Mouse (Mus musculus): ENCODE measurements at regions not wholly inside any gene's neighbourhood (a gene's known extent, or its start where the extent isn't known, plus 50 kb on each side); places are given as distances from the start of the nearest gene placed in this dataset.
A peak's percentile ranks its signal among the peaks of the same experiment; 100 is the strongest.
"Not testable (repeated sequence)": the region's sequence is repeated elsewhere in the genome, so short reads cannot be mapped to it uniquely, and the experiment has no call there.

DNA sequence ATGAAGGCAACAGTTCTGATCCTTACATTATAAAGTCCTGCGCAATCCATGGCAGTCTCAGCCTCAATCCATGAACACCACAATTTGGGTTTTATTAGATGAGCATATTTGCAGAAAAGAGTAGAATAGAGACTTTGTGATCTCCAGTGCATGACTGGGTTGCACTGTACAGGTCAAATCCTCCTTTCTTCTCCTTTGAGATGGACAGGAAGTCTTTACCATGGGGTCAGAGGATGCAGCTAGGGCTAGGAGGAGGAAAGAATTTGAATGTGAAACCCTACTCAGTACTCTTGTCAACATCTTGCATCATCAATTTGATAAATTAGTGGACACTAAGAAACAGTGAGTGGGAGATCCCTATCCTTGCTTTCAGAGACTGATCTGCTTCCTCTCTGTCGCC, 965.3 kb upstream of the Robo1 start:
- intact Hi-C loops (cut with DNase I): no loop called here

DNA sequence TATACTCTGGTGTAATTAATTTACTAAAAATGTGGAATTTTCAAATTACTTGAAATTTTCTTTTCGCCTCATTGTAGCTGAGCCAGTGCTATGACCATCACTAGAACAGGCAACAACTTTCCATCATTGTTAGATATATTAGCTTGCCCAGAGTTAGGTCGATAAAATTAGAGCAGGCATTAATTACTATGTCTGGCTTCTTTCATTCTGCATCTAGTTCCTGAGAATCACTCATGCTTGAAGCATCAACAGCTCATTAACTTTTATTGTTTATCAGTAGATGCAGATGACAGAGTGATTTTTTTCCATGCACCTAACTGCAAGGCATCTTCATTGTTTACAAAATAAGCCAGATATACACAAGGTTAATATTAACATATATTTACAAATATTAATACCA, 963.5 kb upstream of the Robo1 start:
- no peak for DNase-seq (ENCODE audit: low spot score in 2 of 2)
- intact Hi-C loops (cut with DNase I): no loop called here

More for the DNA sequence above, 965.3 kb upstream of the Robo1 start:
- no peak for DNase-seq (ENCODE audit: low spot score in 2 of 2)

DNA sequence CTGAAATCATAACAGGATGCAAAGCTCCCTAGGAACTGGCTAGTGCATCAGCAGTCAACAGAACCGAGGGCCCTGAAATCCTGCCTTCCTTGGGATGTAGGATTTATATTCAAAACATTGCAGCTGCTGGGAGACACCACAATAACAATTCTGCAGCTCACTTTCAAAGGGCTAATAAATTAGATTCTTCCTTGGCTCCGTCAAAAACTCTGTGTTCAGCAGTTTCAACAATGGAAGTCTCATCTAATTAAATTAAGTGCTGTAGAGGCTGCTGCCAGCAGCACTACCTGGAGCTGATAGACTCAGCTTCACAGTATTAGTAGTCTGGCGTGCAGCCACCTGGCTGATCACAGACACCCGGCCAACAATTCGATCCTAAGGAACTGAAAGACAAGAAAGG, 916.2 kb upstream of the Robo1 start:
- intact Hi-C loops (cut with DNase I): no loop called here
- peak in 1 of 2 experiments; percentile 2 for DNase-seq (ENCODE audit: low spot score in 2 of 2)

DNA sequence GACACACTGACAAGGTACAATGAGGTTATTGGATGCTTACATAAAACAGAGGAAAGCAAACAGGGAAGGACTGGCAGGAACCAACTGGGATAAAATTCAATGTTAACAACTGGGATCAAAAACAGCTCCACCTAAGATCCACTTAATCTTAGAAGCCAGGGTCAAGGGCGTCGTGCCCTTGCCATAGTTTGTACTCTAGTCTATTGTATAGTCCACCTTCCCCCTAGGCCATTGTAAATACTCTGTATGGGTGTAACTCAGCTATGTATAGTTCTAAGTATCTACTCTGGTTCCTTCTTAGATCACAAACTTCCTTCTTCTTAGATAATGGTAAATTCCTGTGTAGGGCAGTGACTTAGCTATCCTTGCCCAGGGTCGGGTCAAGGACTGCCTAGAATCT, 873.3 kb upstream of the Robo1 start:
- DNase-seq (ENCODE audit: low spot score in 2 of 2); intact Hi-C loops (cut with DNase I): not testable (repeated sequence)

Data from left cerebral cortex, postnatal 25 days (tissue).